Mouse (Mus musculus): Measurements from ENCODE around the gene Hs6st1. TPM values are rescaled to one million over a fixed set of nuclear protein-coding genes. Genes with fewer than 3 reads are reported as not detected.

The Hs6st1 gene
- polyA plus RNA-seq, 1 experiment from 2014 or later, result 3.2 TPM

- no peak for ATAC-seq (replicated peaks; ENCODE audit: extremely low read depth, insufficient read depth, low FRiP score)
- WGBS, result 85% methylated on average over 3 of the region's 3 CpGs
- H3K4me3 ChIP-seq (ENCODE audit: low read length), result no peak overlapping the region
- no peaks in the 10 kb centered on the region for H3K9me3 ChIP-seq (replicated peaks; ENCODE audit: control insufficient read depth, low read length)
- H3K9ac ChIP-seq (ENCODE audit: low read length), result no peak overlapping the region
- no peak overlapping the region for H3K4me2 ChIP-seq (ENCODE audit: low read depth, low read length)
- no peak overlapping the region for H3K27ac ChIP-seq (ENCODE audit: low read length)
- peaks cover 21% of the 10 kb centered on the region for H3K4me1 ChIP-seq (ENCODE audit: control insufficient read depth, insufficient read depth, low read length)
- H3K27me3 ChIP-seq (ENCODE audit: control insufficient read depth, insufficient read depth, low read length), result no peaks in the 10 kb centered on the region
- H3K36me3 ChIP-seq (ENCODE audit: control insufficient read depth, insufficient read depth), result peaks cover 26% of the 10 kb centered on the region
These were observed 32.2 kb downstream of the Hs6st1 start for GRCm38 (mm10) chr1:36100371-36100770.

GRCm38 (mm10) chr1:36105917-36106706, 37.9 kb downstream of the Hs6st1 start:
- Histone ChIP-seq H3K36me3 (ENCODE audit: control insufficient read depth, insufficient read depth) (peaks cover 39% of the 10 kb centered on the region), H3K4me1 (ENCODE audit: control insufficient read depth, insufficient read depth, low read length) (no peaks in the 10 kb centered on the region; the same call in 1 of the 2 replicates), H3K4me3 (ENCODE audit: low read length) (no peak overlapping the region), H3K9ac (ENCODE audit: low read length) (no peak overlapping the region), H3K9me3 (replicated peaks; ENCODE audit: control insufficient read depth, low read length) (no peaks in the 10 kb centered on the region), H3K4me2 (ENCODE audit: low read depth, low read length) (no peak overlapping the region), H3K27me3 (ENCODE audit: control insufficient read depth, insufficient read depth, low read length) (no peaks in the 10 kb centered on the region), H3K27ac (ENCODE audit: low read length) (no peak overlapping the region)
- no peak for ATAC-seq (replicated peaks; ENCODE audit: extremely low read depth, insufficient read depth, low FRiP score)
- WGBS, result 88% methylated on average over 11 of the region's 11 CpGs

- Histone ChIP-seq H3K36me3 (ENCODE audit: control insufficient read depth, insufficient read depth) (peaks cover 17% of the 10 kb centered on the region), H3K4me1 (ENCODE audit: control insufficient read depth, insufficient read depth, low read length) (no peaks in the 10 kb centered on the region), H3K27ac (ENCODE audit: low read length) (no peak overlapping the region), H3K4me2 (ENCODE audit: low read depth, low read length) (no peak overlapping the region), H3K4me3 (ENCODE audit: low read length) (no peak overlapping the region), H3K9ac (ENCODE audit: low read length) (no peak overlapping the region), H3K27me3 (ENCODE audit: control insufficient read depth, insufficient read depth, low read length) (no peaks in the 10 kb centered on the region), H3K9me3 (replicated peaks; ENCODE audit: control insufficient read depth, low read length) (no peaks in the 10 kb centered on the region)
- 78% methylated on average over 4 of the region's 4 CpGs for WGBS
- ATAC-seq (replicated peaks; ENCODE audit: extremely low read depth, insufficient read depth, low FRiP score), result no peak
These were observed 41.8 kb downstream of the Hs6st1 start for GRCm38 (mm10) chr1:36109987-36110386.

- H3K4me3 ChIP-seq (ENCODE audit: low read length), result no peak overlapping the region
- ATAC-seq (replicated peaks; ENCODE audit: extremely low read depth, insufficient read depth, low FRiP score), result no peak
- no peaks in the 10 kb centered on the region for H3K27me3 ChIP-seq (ENCODE audit: control insufficient read depth, insufficient read depth, low read length)
- no peaks in the 10 kb centered on the region for H3K9me3 ChIP-seq (replicated peaks; ENCODE audit: control insufficient read depth, low read length)
- 83% methylated on average over 3 of the region's 3 CpGs for WGBS
- H3K27ac ChIP-seq (ENCODE audit: low read length), result no peak overlapping the region
- H3K36me3 ChIP-seq (ENCODE audit: control insufficient read depth, insufficient read depth), result no peaks in the 10 kb centered on the region
- H3K4me1 ChIP-seq (ENCODE audit: control insufficient read depth, insufficient read depth, low read length), result no peaks in the 10 kb centered on the region
- H3K4me2 ChIP-seq (ENCODE audit: low read depth, low read length), result no peak overlapping the region
- no peak overlapping the region for H3K9ac ChIP-seq (ENCODE audit: low read length)
These were observed 44.5 kb downstream of the Hs6st1 start for GRCm38 (mm10) chr1:36112665-36113064.

- Histone ChIP-seq H3K4me1 (ENCODE audit: control insufficient read depth, insufficient read depth, low read length) (no peaks in the 10 kb centered on the region), H3K4me3 (ENCODE audit: low read length) (no peak overlapping the region), H3K9me3 (replicated peaks; ENCODE audit: control insufficient read depth, low read length) (no peaks in the 10 kb centered on the region), H3K9ac (ENCODE audit: low read length) (no peak overlapping the region), H3K27ac (ENCODE audit: low read length) (no peak overlapping the region), H3K4me2 (ENCODE audit: low read depth, low read length) (no peak overlapping the region), H3K36me3 (ENCODE audit: control insufficient read depth, insufficient read depth) (no peaks in the 10 kb centered on the region), H3K27me3 (ENCODE audit: control insufficient read depth, insufficient read depth, low read length) (no peaks in the 10 kb centered on the region)
- 71% methylated on average over 8 of the region's 8 CpGs for WGBS
- ATAC-seq (replicated peaks; ENCODE audit: extremely low read depth, insufficient read depth, low FRiP score), result no peak
These were observed 45.5 kb downstream of the Hs6st1 start for GRCm38 (mm10) chr1:36113670-36114069.

- Histone ChIP-seq H3K36me3 (ENCODE audit: control insufficient read depth, insufficient read depth) (no peaks in the 10 kb centered on the region), H3K4me3 (ENCODE audit: low read length) (no peak overlapping the region), H3K27ac (ENCODE audit: low read length) (no peak overlapping the region), H3K9ac (ENCODE audit: low read length) (no peak overlapping the region), H3K9me3 (replicated peaks; ENCODE audit: control insufficient read depth, low read length) (no peaks in the 10 kb centered on the region), H3K4me1 (ENCODE audit: control insufficient read depth, insufficient read depth, low read length) (no peaks in the 10 kb centered on the region), H3K27me3 (ENCODE audit: control insufficient read depth, insufficient read depth, low read length) (no peaks in the 10 kb centered on the region), H3K4me2 (ENCODE audit: low read depth, low read length) (no peak overlapping the region)
- no peak for ATAC-seq (replicated peaks; ENCODE audit: extremely low read depth, insufficient read depth, low FRiP score)
- 91% methylated on average over 3 of the region's 3 CpGs for WGBS
These were observed 46.6 kb downstream of the Hs6st1 start for GRCm38 (mm10) chr1:36114844-36115243.

- WGBS, result 65% methylated on average over 5 of the region's 5 CpGs
These were observed 48.3 kb downstream of the Hs6st1 start for GRCm38 (mm10) chr1:36116488-36116887.

GRCm38 (mm10) chr1:36118061-36118685, 50.0 kb downstream of the Hs6st1 start:
- Histone ChIP-seq H3K27me3 (ENCODE audit: control insufficient read depth, insufficient read depth, low read length) (no peaks in the 10 kb centered on the region), H3K9me3 (replicated peaks; ENCODE audit: control insufficient read depth, low read length) (no peaks in the 10 kb centered on the region), H3K9ac (ENCODE audit: low read length) (no peak overlapping the region), H3K4me1 (ENCODE audit: control insufficient read depth, insufficient read depth, low read length) (no peaks in the 10 kb centered on the region), H3K4me2 (ENCODE audit: low read depth, low read length) (no peak overlapping the region), H3K36me3 (ENCODE audit: control insufficient read depth, insufficient read depth) (no peaks in the 10 kb centered on the region), H3K4me3 (ENCODE audit: low read length) (no peak overlapping the region), H3K27ac (ENCODE audit: low read length) (no peak overlapping the region)
- 78% methylated on average over 9 of the region's 9 CpGs for WGBS
- ATAC-seq (replicated peaks; ENCODE audit: extremely low read depth, insufficient read depth, low FRiP score), result no peak

More at GRCm38 (mm10) chr1:36116488-36116887, 48.3 kb downstream of the Hs6st1 start:
- Histone ChIP-seq H3K27ac (ENCODE audit: low read length) (no peak overlapping the region), H3K4me3 (ENCODE audit: low read length) (no peak overlapping the region), H3K4me2 (ENCODE audit: low read depth, low read length) (no peak overlapping the region), H3K36me3 (ENCODE audit: control insufficient read depth, insufficient read depth) (no peaks in the 10 kb centered on the region), H3K9ac (ENCODE audit: low read length) (no peak overlapping the region), H3K4me1 (ENCODE audit: control insufficient read depth, insufficient read depth, low read length) (no peaks in the 10 kb centered on the region), H3K9me3 (replicated peaks; ENCODE audit: control insufficient read depth, low read length) (no peaks in the 10 kb centered on the region), H3K27me3 (ENCODE audit: control insufficient read depth, insufficient read depth, low read length) (no peaks in the 10 kb centered on the region)
- no peak for ATAC-seq (replicated peaks; ENCODE audit: extremely low read depth, insufficient read depth, low FRiP score)

GRCm38 (mm10) chr1:36118958-36119357, 50.8 kb downstream of the Hs6st1 start:
- 79% methylated on average over 3 of the region's 3 CpGs for WGBS
- Histone ChIP-seq H3K36me3 (ENCODE audit: control insufficient read depth, insufficient read depth) (no peaks in the 10 kb centered on the region), H3K9ac (ENCODE audit: low read length) (no peak overlapping the region), H3K4me1 (ENCODE audit: control insufficient read depth, insufficient read depth, low read length) (no peaks in the 10 kb centered on the region), H3K27me3 (ENCODE audit: control insufficient read depth, insufficient read depth, low read length) (no peaks in the 10 kb centered on the region), H3K9me3 (replicated peaks; ENCODE audit: control insufficient read depth, low read length) (no peaks in the 10 kb centered on the region), H3K4me3 (ENCODE audit: low read length) (no peak overlapping the region), H3K27ac (ENCODE audit: low read length) (no peak overlapping the region), H3K4me2 (ENCODE audit: low read depth, low read length) (no peak overlapping the region)
- no peak for ATAC-seq (replicated peaks; ENCODE audit: extremely low read depth, insufficient read depth, low FRiP score)
